Mouse (Mus musculus) heart, adult 2 months (tissue): Measurements from ENCODE around the gene Hspb9. TPM values are rescaled to one million over a fixed set of nuclear protein-coding genes. Genes with fewer than 3 reads are reported as not detected.

Experiments used
- DNase-seq, 2 experiments: peaks; one replicate each; pipeline ENCODE4 v3.0.0; 2021
- H3K27ac ChIP-seq: fragments of 200-600 bp; 2 replicates; pipeline ENCODE4 v1.8.1; 2022
- H3K27me3 ChIP-seq: fragments of 200-500 bp; 2 replicates; pipeline ENCODE4 v1.6.1; 2012; ENCODE audit warnings: mild to moderate bottlenecking, low read length, inconsistent platforms, mixed read lengths; ENCODE audit not compliant: control insufficient read depth, insufficient read depth
- H3K36me3 ChIP-seq: fragments of 200-500 bp; 2 replicates; pipeline ENCODE4 v1.6.1; 2012; ENCODE audit warnings: low read length, inconsistent platforms; ENCODE audit not compliant: control insufficient read depth, insufficient read depth
- H3K4me1 ChIP-seq: fragments of 200-500 bp; 2 replicates; pipeline ENCODE4 v1.6.1; 2011; ENCODE audit warnings: low read length; ENCODE audit not compliant: control insufficient read depth, insufficient read depth
- H3K4me3 ChIP-seq: fragments of 200-600 bp; 2 replicates; pipeline ENCODE4 v1.8.1; 2022
- H3K79me2 ChIP-seq: fragments of 200-500 bp; replicated peaks from 2 replicates; pipeline ENCODE4 v1.6.1; 2012; ENCODE audit warnings: mild to moderate bottlenecking, inconsistent platforms, low read length, moderate library complexity, mixed read lengths; ENCODE audit not compliant: control insufficient read depth, insufficient read depth
- H3K9ac ChIP-seq: fragments of 200-500 bp; 2 replicates; pipeline ENCODE4 v1.6.1; 2012; ENCODE audit warnings: low read depth, mild to moderate bottlenecking, control low read depth, inconsistent platforms, low read length, mixed read lengths
- CTCF ChIP-seq: fragments of 200-600 bp; IDR thresholded peaks from 2 replicates; pipeline ENCODE4 v1.8.1; 2022; ENCODE audit warnings: antibody characterized with exemption, mild to moderate bottlenecking, moderate library complexity
- EP300 ChIP-seq: fragments of 200-500 bp; IDR thresholded peaks from 2 replicates; pipeline ENCODE4 v1.6.1; 2011; ENCODE audit warnings: low read depth, low read length, control low read depth; ENCODE audit not compliant: insufficient read depth
- POLR2A ChIP-seq: fragments of 200-500 bp; IDR thresholded peaks from 2 replicates; pipeline ENCODE4 v1.6.1; 2011; ENCODE audit warnings: mild to moderate bottlenecking, low read depth, low read length, control low read depth; ENCODE audit not compliant: insufficient read depth
- WGBS: fragments of 180-500 bp; shearing (Covaris S2); methylation state at CpG from one replicate; pipeline ENCODE4 v1.1.7; 2018; 5-methylcytosine and 5-hydroxymethylcytosine counted together
- intact Hi-C: fragments of 180-260 bp; cut with DNase I; formaldehyde crosslinking; loops from one replicate; pipeline ENCODE4 v1.15.1; 2025
- polyA plus RNA-seq: library from polyadenylated mRNA; depleted of rRNA; stranded (reverse); fragments of >200 nt; gene quantifications from 2 replicates; pipeline ENCODE4 v1.2.3, GENCODE M21; 2012
- total RNA-seq, 2 experiments: library from RNA; stranded (reverse); gene quantifications; 2 replicates each; pipeline ENCODE4 v1.2.3; 2021

The Hspb9 gene
- total and polyA plus RNA-seq, 3 experiments: 0.62 TPM; not detected in 2

DNA sequence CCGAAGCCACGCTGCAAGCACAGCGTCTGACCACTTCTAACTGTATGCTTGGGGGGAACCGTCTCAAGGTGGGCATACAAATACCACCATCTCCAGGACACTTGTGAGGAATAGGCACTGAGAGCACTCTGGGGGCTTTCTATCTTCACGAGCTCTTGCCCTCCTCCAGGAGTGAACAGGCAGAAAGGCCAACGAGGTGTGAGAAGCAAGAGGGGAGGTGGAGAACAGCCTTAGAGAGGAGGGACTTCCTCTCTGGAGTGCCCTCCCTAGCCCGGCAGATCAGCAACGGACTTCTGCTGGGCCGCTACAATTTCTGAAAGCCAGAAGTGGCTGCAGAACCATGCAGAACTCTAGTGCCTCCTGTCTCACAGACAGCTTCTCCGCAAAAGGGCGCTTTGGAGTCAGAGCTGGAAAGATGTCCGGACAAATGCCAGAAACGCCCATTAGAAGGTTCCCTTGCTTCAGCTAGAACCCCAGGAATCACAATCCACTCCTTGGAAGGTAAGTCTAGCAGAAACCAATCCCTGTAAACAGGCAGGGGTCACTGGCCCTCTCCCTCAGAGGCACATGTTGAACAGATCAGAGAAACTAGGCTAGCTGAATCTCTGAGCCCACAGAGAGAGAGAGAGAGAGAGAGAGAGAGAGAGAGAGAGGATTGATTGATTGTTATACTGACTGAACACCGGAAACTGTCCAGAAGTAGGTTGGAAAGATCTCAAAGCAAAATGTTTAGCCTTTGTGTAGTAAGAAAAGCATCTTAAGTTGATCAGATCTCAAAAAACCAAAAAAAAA, 22.5 kb downstream of the Hspb9 start:
- 35% methylated on average over 14 of the region's 14 CpGs for WGBS
- Histone ChIP-seq H3K79me2 (peaks cover 7% of the 10 kb centered on the region), H3K4me3 (peak overlapping the region; percentile 2), H3K27me3 (no peaks in the 10 kb centered on the region), H3K9ac (peak overlapping the region; percentile 35), H3K4me1 (peaks cover 17% of the 10 kb centered on the region), H3K36me3 (no peaks in the 10 kb centered on the region; the same call in 1 of the 2 replicates), H3K27ac (peak overlapping the region; percentile 24; the same call in 1 of the 2 replicates)
- no peak for DNase-seq
- TF ChIP-seq CTCF (no peak), EP300 (no peak), POLR2A (0 out of 2 replicates have a peak, but pooled peaks have one; percentile 36)
- intact Hi-C loops: no loop called here

DNA sequence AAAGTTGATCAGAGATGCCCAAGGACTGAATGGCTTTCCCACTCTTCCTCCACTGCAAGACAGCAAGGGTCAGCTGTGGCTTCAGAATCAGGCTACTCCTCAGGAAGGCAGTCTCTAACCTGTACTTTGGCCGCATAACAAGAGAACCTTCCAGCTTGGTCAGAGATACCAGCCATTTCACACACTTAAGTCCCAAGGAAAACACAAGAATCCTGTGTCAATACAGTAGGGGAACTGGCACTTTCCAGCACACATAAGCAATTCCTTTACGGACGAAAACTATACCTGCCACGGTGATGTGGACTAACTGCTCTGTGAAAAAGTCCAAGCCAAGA, 23.1 kb downstream of the Hspb9 start:
- Histone ChIP-seq H3K4me3 (peak overlapping the region; percentile 95; the same call in 1 of the 2 replicates), H3K4me1 (peaks cover 15% of the 10 kb centered on the region), H3K79me2 (peaks cover 6% of the 10 kb centered on the region; the same call in 1 of the 2 replicates), H3K27me3 (no peaks in the 10 kb centered on the region), H3K27ac (no peak overlapping the region; the same call in 1 of the 2 replicates), H3K9ac (0 out of 2 replicates have a peak overlapping the region, but pooled peaks have one; percentile 84), H3K36me3 (no peaks in the 10 kb centered on the region; the same call in 1 of the 2 replicates)
- WGBS: 53% methylated on average over 4 of the region's 4 CpGs
- no peak for TF ChIP-seq POLR2A
- intact Hi-C loops: loop anchor here (1.0 kb wide), 1 partner anchor 20 kb away; no protein-coding TSS in a partner anchor
- no peak for DNase-seq

DNA sequence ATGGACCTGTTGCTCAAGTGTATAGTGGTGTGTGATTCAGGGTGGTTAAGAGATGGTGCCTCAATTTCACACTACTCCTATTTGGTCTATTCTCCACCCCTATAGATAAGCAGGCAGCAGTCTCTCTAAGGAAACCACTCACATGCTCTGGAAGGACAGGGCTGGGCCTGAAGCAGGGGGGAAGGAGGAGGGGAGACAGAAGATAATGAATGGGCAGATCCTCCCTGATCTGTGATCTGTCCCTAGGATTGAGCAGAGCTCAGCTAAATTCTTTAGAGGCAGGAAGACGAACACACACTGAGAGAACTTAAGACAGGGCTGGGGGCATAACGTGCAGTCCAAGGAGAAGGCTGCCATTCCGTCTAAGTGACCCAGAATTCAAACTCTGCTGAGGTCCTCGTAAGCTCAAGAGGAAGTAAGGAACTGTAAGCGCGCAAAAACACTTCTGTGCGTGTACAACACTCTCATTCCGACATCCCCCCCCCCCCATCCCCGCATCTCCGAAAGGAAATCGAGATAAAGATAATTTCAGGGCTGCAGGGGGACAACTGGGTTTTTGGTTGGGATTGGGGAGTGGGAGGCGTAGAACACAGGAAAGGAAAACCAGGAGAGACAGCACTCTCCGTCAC, 23.6 kb downstream of the Hspb9 start:
- Histone ChIP-seq H3K27ac (peak overlapping the region; percentile 97), H3K79me2 (peaks cover 5% of the 10 kb centered on the region; the same call in 1 of the 2 replicates), H3K4me1 (peaks cover 13% of the 10 kb centered on the region), H3K27me3 (no peaks in the 10 kb centered on the region), H3K9ac (peak overlapping the region; percentile 84), H3K4me3 (peak overlapping the region; percentile 95), H3K36me3 (no peaks in the 10 kb centered on the region; the same call in 1 of the 2 replicates)
- TF ChIP-seq EP300 (no peak), POLR2A (no peak), CTCF (no peak)
- no peak for DNase-seq
- WGBS: 3% methylated on average over 13 of the region's 13 CpGs
- intact Hi-C loops: loop anchor here (1.0 kb wide), 1 partner anchor 21 kb away; no protein-coding TSS in a partner anchor

DNA sequence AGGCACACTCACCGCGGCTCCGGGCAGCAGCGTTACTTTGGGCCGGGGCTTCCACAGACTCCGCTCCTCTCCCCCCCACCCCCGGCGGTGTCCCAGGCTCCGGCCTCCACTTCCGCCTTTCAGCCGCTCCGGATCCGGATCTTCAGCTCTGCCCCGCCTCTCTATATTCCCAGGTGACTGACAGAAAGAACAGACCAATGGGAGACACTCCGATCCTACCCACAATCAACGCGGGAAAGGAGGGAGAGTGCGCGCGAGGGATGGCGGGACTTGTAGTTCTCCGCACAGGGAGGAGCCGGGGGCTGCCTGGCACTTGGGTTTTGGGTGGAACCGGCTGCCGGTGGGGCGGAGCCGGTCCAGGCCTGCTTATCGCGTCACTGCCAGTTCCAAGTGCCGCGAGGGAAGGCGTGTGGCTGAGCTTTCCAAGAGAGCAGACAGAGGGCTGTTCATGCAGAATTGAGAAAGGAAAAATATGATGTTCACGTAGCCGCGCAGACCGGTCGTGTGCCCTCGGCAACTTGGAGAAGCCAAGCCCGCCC, 24.5 kb downstream of the Hspb9 start, which contains the start of gene Rab5c:
Gene Rab5c, minus strand, starts transcription at position 150 of the 539 bp plus-strand sequence.
- peaks cover 13% of the 10 kb centered on the region for H3K4me1 ChIP-seq
- intact Hi-C loops: no loop called here
- TF ChIP-seq CTCF: peak; percentile 35
- 0 out of 2 replicates have a peak, but pooled peaks have one; percentile 33 for TF ChIP-seq EP300
- peak; percentile 32; the same call in 1 of the 2 replicates for TF ChIP-seq POLR2A
- H3K27me3 ChIP-seq: no peaks in the 10 kb centered on the region
- peak within 1 kb of the TSS; percentile 97 for H3K27ac ChIP-seq
- H3K79me2 ChIP-seq: peaks cover 3% of the 10 kb centered on the region; the same call in 1 of the 2 replicates
- H3K9ac ChIP-seq: peak within 1 kb of the TSS; percentile 84
- peak within 1 kb of the TSS; percentile 95 for H3K4me3 ChIP-seq
- H3K36me3 ChIP-seq: no peaks in the 10 kb centered on the region
- peak; percentile 98 to 99 for DNase-seq
- under 1% methylated on average over 39 of the region's 39 CpGs for WGBS

DNA sequence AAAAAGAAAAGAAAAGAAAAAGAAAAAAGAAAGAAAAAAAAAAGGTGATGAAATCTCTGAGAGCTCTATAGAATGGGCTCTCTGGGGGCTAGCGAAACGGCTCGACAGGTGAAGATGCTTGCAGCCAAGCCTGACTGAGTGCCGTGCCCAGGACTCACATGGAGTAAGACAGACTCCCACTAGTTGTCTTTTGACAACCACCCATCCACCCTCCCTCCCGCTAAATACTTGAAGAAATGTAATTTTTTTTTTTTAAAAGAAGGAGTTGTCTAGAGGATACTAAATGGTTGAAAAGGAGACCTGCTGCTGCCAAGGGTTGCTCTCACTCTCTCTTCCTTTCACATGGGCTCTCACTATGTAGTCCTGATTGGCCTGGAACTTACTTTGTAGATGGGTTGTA, 25.1 kb downstream of the Hspb9 start:
- intact Hi-C loops: no loop called here

More for the DNA sequence above, 25.1 kb downstream of the Hspb9 start:
- Histone ChIP-seq H3K36me3 (no peaks in the 10 kb centered on the region), H3K4me3 (peak overlapping the region; percentile 44), H3K27ac (peak overlapping the region; percentile 87; the same call in 1 of the 2 replicates), H3K9ac (no peak overlapping the region), H3K79me2 (peaks cover 3% of the 10 kb centered on the region; the same call in 1 of the 2 replicates), H3K27me3 (no peaks in the 10 kb centered on the region), H3K4me1 (peaks cover 13% of the 10 kb centered on the region)
- DNase-seq: no peak
- no peak for TF ChIP-seq EP300
- no peak for TF ChIP-seq CTCF
- TF ChIP-seq POLR2A: no peak
- WGBS: 17% methylated on average over 5 of the region's 5 CpGs
